Mouse (Mus musculus) E14TG2a.4 (cell line): ENCODE data around the gene Ccnl2.

Experiments used
- H3K27me3 ChIP-seq: 2 replicates; pipeline ENCODE4 v1.6.1; 2014; ENCODE audit warnings: low read length, control low read depth; ENCODE audit not compliant: insufficient read depth
- H3K36me3 ChIP-seq: 2 replicates; pipeline ENCODE4 v1.6.1; 2014; ENCODE audit warnings: low read length, control low read depth; ENCODE audit not compliant: insufficient read depth
- H3K4me1 ChIP-seq: replicated peaks from 2 replicates; pipeline ENCODE4 v1.6.1; 2014; ENCODE audit warnings: low read depth, low read length, control low read depth
- H3K4me3 ChIP-seq: replicated peaks from 2 replicates; pipeline ENCODE4 v1.5.1; 2014; ENCODE audit warnings: mild to moderate bottlenecking, low read length
- H3K9me3 ChIP-seq: 2 replicates; pipeline ENCODE4 v1.6.1; 2014; ENCODE audit warnings: low read length, control low read depth
- CTCF ChIP-seq: conservative IDR thresholded peaks from 2 replicates; pipeline ENCODE4 v1.5.1; 2014; ENCODE audit warnings: low read length
- NANOG ChIP-seq: IDR thresholded peaks from 2 replicates; pipeline ENCODE4 v1.6.1; 2014; ENCODE audit warnings: borderline replicate concordance, low read length, mixed read lengths
- POU5F1 ChIP-seq: IDR thresholded peaks from 2 replicates; pipeline ENCODE4 v1.6.1; 2014; ENCODE audit warnings: low read length, borderline replicate concordance

The Ccnl2 gene

DNA sequence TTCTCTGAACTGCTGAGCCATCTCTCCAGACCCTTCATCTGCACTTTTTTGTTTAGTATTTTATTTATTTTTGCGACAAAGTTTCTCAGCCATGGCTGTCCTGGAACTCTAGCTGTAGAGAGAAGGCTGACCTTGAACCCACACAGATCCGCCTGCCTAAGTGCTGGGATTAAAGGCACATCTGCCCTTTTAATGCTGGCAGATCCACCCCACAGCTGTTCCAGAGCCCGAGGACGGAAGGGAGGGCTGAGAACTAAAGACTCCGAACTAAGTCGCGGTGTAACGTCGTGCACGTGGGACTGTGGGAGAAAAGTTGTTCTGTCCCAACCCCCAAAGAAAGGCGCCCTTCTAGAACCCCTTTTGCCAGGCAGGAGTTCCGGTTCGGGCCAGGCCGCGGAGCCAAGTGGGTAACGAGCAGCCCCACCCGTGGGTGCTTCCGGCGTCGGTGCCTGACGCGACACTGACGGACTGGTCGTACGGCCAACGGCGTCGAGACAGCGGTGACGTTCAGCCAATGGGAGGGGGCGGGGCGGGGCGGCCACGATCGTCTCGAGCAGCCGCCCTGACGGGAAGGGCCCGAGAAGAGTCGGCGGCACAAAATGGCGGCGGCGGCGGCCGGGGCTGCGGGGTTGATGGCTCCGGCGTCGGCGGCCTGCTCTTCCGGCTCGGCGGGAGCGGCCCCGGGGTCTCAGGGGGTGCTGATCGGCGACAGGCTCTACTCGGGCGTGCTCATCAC lies at the start of gene Ccnl2:
Gene Ccnl2, plus strand, starts transcription at position 561 of the 736 bp plus-strand sequence.
- H3K4me1 ChIP-seq: peaks cover 52% of the 10 kb centered on the region
- no peak for TF ChIP-seq CTCF
- TF ChIP-seq POU5F1: no peak
- no peak for TF ChIP-seq NANOG
- no peaks in the 10 kb centered on the region for H3K27me3 ChIP-seq
- peaks cover 83% of the 10 kb centered on the region for H3K36me3 ChIP-seq
- H3K9me3 ChIP-seq: no peaks in the 10 kb centered on the region
- peak within 1 kb of the TSS; percentile 94 for H3K4me3 ChIP-seq

DNA sequence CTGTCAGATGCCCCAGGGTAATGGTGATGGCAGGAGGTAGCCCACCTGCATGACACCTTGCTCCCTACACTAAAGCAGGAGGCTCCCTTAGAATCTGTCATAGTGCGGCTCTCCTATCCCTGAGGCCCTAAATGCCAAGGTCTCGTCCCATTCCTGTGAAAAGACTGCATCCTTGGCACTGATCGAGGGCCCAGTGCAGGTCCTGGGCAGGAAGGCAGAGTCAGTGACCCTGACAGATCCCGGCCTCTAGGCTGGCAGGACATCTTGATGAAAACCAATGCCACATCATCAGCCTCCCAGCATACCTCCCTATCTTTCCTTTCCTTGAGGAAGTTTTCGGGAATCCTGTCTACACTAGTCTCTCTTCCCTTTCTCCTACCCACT lies 42.8 kb upstream of the Ccnl2 start:
- no peaks in the 10 kb centered on the region for H3K9me3 ChIP-seq
- TF ChIP-seq CTCF (no peak), POU5F1 (no peak), NANOG (no peak)
- H3K36me3 ChIP-seq: no peaks in the 10 kb centered on the region
- peak overlapping the region; percentile 81 for H3K4me3 ChIP-seq
- H3K4me1 ChIP-seq: peaks cover 30% of the 10 kb centered on the region
- peaks cover 58% of the 10 kb centered on the region for H3K27me3 ChIP-seq

GRCm38 (mm10) chr4:155769880-155770512 lies 42.3 kb upstream of the Ccnl2 start:
- H3K36me3 ChIP-seq: no peaks in the 10 kb centered on the region
- peaks cover 61% of the 10 kb centered on the region for H3K27me3 ChIP-seq
- H3K4me1 ChIP-seq: peaks cover 35% of the 10 kb centered on the region
- peak overlapping the region; percentile 81 for H3K4me3 ChIP-seq
- TF ChIP-seq CTCF: peak; percentile 40
- no peak for TF ChIP-seq NANOG
- TF ChIP-seq POU5F1: no peak
- H3K9me3 ChIP-seq: no peaks in the 10 kb centered on the region

- H3K9me3 ChIP-seq: no peaks in the 10 kb centered on the region
- no peak for TF ChIP-seq NANOG
- TF ChIP-seq CTCF: no peak
- TF ChIP-seq POU5F1: no peak
- peaks cover 42% of the 10 kb centered on the region for H3K4me1 ChIP-seq
- H3K4me3 ChIP-seq: peak overlapping the region; percentile 81
- H3K36me3 ChIP-seq: no peaks in the 10 kb centered on the region
- peaks cover 68% of the 10 kb centered on the region for H3K27me3 ChIP-seq
Measured at GRCm38 (mm10) chr4:155770626-155771025, 41.7 kb upstream of the Ccnl2 start.

DNA sequence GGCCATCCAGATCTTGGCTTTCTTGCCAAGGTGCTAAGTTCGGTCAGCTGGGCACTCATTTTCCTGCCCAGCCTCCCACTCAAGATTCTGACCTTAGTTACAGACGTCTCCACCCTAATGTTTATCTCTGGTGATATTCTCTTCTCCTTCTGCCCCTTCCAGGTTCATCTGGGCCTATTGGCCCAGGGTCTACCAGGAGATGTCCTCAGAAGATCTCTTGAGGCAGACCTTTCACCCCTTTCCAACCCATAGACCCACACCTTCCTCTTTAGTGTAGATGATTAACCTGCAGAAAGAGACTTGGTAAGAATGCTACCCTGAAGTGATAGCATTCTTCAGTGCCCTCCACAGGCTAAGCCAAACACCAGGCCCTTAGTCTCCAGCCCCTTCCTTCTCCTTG lies 40.6 kb upstream of the Ccnl2 start:
- H3K27me3 ChIP-seq: peaks cover 76% of the 10 kb centered on the region
- peaks cover 52% of the 10 kb centered on the region for H3K4me1 ChIP-seq
- no peaks in the 10 kb centered on the region for H3K36me3 ChIP-seq
- H3K9me3 ChIP-seq: no peaks in the 10 kb centered on the region
- no peak for TF ChIP-seq NANOG
- TF ChIP-seq POU5F1: no peak
- no peak for TF ChIP-seq CTCF
- no peak overlapping the region for H3K4me3 ChIP-seq

- H3K9me3 ChIP-seq: no peaks in the 10 kb centered on the region
- peaks cover 80% of the 10 kb centered on the region for H3K27me3 ChIP-seq
- H3K36me3 ChIP-seq: no peaks in the 10 kb centered on the region
- TF ChIP-seq CTCF (no peak), NANOG (no peak), POU5F1 (no peak)
- no peak overlapping the region for H3K4me3 ChIP-seq
- H3K4me1 ChIP-seq: peaks cover 62% of the 10 kb centered on the region
Measured at GRCm38 (mm10) chr4:155772786-155773185, 39.5 kb upstream of the Ccnl2 start.

DNA sequence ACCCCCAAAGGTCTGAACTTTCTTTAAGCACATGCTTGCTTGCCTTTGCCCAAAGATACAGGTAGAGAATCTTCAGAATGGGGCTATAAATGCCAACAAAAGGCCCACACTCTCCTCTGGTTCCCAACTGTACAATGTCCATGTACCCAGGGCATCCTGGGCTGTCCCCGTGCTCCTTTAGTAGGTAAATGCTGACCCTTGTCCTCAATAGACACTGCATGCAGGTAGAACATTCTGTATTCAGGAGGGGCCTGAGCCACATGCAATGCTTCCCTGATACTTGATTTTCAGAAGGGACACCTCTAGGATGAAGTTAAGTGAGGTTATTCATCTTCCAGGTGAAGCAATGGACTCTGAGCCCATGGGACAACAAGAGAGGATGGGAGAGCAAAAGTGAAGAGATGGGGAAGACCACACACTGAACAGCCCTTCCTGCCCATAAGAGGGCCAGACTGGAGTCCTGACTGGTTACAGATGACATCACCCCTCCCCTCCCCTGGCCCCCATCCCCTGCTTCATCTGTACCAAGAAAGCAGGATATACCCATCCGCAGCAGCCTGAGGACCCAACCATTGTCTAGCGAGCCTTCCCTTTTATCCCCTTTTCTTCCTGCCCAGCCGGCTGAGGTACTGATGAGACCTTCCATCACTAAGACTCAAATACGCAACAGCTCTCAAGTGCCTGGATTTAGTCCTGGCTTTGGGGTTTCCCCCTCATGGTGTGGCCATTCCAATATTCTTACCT lies 38.8 kb upstream of the Ccnl2 start:
- TF ChIP-seq CTCF (no peak), NANOG (no peak), POU5F1 (no peak)
- Histone ChIP-seq H3K36me3 (no peaks in the 10 kb centered on the region), H3K9me3 (no peaks in the 10 kb centered on the region), H3K4me1 (peaks cover 62% of the 10 kb centered on the region), H3K27me3 (peaks cover 79% of the 10 kb centered on the region), H3K4me3 (peak overlapping the region; percentile 76)

GRCm38 (mm10) chr4:155774280-155774754 lies 38.0 kb upstream of the Ccnl2 start, which contains the start of gene Vwa1:
TSS of gene Vwa1 (minus strand) at chr4:155774698.
- Histone ChIP-seq H3K4me3 (peak within 1 kb of the TSS; percentile 76), H3K27me3 (peaks cover 75% of the 10 kb centered on the region), H3K9me3 (no peaks in the 10 kb centered on the region), H3K4me1 (peaks cover 63% of the 10 kb centered on the region), H3K36me3 (no peaks in the 10 kb centered on the region)
- TF ChIP-seq POU5F1 (no peak), NANOG (peak; percentile 31; the same call in 1 of the 2 replicates)
